Mouse (Mus musculus) adrenal gland, adult 2 months (tissue): ENCODE data around the gene Upk3bl. TPM values are rescaled to one million over a fixed set of nuclear protein-coding genes. Genes with fewer than 3 reads are reported as not detected.
"Not testable (repeated sequence)": the region's sequence is repeated elsewhere in the genome, so short reads cannot be mapped to it uniquely, and the experiment has no call there.

ENCODE experiments used
- DNase-seq: peaks from one replicate; pipeline ENCODE4 v3.0.0; 2021
- microRNA-seq, 2 experiments: library from miRNA; unstranded; fragments of <30 nt; microRNA quantifications; one replicate each; pipeline ENCODE4 v1.2.0; 2021
- polyA plus RNA-seq: library from polyadenylated mRNA; depleted of rRNA; stranded (reverse); fragments of >200 nt; gene quantifications from 2 replicates; pipeline ENCODE4 v1.2.3, GENCODE M21; 2012; rRNA removed
- total RNA-seq, 2 experiments: library from RNA; stranded (reverse); gene quantifications; 2 replicates each; pipeline ENCODE4 v1.2.3; 2021

Upk3bl gene
- total and polyA plus RNA-seq, 3 experiments, result 0.35 TPM; not detected in 2

DNA sequence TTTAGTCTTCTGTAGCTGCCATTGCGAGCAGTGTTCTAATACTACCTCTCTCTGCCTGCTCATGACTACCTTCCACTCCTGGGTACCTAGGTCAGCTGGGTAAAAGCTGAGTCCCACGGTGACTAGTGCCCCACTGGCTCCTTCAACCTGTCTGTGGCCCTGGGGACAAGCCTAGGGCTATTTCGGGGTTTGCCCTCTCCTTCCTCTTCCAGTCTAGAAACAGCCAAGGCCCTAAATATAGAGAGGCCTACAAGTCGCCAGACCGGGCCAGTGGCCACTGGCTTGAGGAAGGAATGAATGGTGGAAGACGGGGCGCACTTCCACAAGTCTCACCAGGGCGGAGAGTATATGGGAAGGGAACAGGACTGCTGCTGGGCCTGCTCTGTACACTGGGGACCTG, 32.0 kb downstream of the Upk3bl start:
- no peak for DNase-seq

DNA sequence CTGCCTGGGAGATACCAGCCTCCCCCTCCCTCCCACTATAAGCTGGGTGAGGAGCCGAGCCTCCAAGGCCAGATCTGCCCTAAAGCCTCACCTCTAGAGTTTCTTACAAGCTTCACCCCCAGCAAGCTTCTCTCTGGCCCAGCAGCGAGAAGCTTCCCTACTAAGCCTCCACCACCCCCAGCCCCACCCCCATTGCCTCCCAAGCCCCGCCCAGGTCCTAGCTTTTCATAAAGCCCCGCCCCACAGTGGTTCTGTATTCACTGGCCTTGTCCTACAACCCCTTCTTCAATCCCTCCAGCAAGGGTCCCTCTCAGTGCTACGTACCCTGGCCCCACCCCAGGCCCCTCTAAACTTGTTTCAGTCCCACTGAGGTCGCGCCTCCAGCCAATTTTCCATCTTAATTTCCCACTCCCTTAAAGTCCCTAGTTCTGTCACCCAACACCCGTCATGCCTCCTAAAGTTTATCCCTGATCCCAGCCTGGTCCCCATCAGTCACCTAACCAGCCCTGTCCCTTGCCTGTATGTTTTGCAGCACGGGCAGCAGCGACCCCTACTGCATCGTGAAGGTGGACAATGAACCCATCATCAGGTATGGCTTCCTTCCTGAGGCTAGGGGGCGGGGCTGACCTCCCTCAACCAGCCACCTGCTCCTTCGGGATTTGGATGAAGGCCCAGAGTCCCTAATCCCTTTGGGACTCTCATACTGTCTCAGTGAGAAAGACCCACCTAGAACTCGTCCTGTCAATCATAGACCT, 34.7 kb downstream of the Upk3bl start:
- DNase-seq, result no peak

DNA sequence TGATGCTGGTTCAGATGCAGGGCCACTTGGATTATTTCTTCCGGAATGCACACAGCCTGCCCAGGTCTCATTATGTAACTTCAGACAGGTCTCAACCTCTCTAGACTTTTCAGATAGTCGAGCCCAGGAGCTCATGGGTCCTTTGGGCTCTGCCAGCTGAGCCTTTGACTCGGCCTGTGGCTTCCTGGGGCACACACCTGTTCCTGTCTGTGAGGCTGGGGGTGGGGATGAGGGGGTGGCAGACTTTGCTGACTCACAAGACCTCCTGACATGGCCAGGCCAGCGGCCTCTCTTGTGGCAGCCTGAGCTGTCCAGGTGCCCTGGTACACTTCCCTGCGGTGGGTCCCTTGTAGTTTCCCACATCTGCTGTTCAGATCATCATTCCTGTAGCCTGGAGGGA, 37.6 kb downstream of the Upk3bl start:
- DNase-seq, result no peak

DNA sequence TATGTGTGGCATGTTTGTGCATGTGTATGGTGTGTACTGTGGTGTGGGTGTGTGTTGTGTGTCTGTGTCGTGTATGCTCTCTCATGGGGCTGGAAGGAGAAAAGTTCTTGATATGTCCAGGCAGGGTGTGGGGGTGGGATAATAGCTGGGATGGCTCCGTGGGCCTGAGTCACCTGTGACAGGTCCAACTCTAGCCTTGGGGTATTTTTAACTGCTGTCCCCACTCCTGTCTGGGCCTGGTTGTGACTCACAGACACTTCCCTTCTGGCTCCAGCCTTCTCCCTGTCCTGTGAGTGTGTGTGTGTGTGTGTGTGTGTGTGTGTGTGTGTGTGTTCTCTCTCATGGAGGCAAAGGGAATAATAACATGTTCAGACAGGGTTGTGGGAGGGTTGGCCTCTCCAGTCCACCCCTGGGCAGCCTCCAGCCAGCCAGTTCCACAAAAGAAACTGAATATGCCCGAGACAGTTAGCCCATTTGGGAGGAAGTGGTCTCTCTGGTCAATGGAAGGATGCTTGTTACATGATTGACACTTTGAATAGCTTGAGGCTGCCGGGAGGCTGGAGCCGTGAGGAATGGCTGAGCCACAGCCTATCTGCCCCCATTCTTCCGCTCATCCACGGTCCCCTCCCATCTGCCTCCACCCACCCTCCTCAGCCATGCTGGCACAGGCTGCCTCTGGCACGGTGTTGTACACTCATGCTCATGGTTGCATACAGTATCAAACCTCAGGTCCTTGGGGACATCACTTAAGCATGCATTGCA, 40.1 kb downstream of the Upk3bl start:
- DNase-seq, result no peak

DNA sequence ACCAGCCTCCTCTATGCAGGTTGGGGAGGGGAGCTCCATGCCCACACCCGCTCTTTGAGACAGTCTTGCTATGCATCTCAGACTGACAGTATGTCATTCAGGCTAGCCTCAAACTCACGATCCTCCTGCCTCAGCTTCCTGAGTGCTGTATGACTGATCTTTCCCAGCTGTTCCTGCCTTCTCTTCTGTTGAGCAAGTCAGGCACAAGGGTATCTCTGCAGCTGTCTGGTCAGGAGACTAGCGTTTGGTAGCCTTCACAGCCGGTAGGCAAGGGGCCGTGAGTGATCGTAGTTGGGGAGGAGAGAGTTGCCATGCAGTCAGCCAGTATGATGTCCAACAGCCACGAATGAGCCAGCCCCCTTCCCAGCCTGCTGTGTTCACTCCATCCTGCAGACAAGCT, 40.8 kb downstream of the Upk3bl start:
- no peak for DNase-seq

DNA sequence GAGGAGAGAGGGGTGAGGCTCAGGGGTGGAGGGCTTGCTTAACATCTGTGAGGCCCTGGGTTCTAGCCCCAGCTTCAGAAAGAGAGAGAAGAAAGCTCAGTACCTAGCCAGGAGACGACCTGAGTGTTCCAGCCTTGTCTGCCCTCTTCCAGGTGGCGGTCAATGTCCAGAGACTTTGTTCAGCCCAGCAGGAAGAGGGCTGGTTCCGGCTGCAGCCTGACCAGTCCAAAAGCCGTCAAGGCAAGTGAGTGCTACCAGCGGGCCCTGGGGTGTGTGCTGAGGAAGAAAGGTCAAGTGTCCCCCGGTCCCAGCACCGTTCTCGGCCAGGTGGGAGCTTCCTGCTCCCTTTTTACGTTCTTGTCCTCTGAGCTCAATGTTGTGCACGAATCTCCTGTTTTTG, 44.2 kb downstream of the Upk3bl start:
- DNase-seq, result no peak

DNA sequence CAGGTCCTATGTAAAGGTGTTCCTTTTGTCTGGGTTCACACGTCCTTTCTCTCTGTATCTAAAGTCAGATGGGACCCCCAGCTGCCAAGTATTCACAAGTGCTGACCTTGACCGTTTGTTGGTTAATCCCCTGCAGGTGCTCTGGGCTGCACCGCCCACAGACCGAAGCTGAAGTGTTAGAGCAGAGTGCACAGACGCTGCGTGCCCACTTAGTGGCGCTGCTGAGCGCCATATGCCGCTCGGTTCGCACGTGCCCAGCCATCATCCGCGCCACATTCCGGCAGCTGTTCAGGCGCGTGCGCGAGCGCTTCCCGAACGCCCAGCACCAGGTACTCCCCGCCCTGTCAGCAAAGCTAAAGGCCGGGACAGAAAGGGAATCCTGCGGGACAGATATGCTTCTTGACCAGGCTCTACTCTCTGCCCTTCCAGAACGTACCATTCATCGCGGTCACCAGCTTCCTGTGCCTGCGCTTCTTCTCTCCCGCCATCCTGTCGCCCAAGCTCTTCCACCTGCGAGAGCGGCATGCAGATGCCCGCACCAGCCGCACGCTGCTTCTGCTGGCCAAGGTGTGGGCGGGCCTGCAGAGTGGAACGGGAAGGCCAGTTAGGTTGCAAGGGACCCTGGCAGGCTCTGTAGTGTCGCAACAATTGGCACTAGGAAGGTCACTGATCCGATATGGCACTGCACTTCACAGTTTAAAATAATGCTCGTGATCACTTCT, 48.0 kb downstream of the Upk3bl start:
- DNase-seq, result peak; percentile 72

DNA sequence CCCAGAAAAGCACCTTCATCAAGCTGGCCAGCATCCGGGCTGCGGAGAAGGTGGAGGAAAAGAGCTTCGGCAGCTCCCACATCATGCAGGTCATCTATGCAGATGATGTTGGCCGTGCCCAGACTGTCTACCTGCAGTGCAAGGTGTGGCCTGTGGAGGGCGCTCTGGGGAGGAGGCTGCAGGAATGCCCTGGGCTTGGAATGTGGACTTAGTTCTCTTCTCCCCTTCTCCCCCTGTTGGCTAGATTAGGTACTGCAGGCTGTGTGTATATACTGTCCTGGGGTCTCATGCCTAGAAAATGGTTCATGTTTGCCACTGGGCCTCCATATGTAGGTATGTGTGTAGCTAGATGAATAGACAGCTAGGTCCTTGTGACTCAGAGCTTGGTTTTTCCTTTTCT, 50.2 kb downstream of the Upk3bl start:
- no peak for DNase-seq

DNA sequence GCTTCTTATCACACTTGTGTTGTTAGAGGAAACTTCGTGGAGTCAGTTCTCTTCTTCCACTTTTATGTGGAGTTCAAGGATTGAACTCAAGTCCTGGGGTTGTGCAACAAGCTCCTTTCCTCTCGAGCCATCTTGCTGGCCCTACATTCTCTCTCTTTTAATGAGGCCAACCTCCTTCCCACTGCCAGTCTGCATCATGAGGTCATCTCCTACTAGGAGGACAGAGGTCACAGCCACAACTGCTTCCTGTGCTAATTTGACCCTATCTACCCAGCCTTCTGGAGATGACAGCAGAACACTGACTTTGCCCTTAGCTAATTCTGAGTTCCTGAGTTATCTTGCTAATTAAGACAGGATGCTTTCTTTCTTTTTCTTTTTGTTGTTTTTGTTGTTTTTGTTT, 54.2 kb downstream of the Upk3bl start:
- DNase-seq, result no peak

DNA sequence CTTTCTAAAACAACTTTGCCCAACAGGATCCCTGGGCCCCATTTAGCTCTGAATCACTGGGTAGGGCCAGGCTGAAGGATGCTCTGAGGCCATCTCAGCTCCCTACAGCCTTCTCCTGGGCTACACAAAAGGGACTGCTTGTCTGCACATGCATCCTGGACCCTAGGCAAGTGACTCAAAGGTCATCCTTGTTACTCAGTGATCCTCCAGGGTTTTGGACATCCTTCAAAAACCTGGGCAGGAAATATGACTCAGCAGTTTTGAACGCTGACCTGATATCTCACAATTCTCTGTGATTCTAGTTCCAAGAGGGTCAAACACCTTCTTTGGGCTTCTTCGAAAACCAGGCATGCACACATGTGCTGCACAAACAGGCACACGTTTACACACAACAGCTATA, 54.8 kb downstream of the Upk3bl start:
- peak; percentile 49 for DNase-seq

DNA sequence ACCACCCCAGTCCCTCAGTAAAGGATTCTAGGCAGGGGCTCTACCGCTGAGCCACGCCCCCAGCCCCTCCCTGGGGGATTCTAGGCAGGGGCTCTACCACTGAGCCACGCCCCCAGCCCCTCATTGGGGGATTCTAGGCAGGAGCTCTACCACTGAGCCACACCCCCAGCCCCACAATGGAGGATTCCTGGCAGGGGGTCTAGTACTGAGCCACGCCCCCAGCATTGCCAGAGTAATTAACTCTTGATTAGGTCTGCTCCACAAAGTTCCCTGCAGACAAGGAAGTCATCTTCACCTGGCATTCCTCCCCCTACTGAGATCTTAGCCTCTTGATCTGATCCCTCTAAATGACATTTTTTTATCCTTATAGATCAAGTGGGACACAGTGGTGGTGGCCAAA, 59.3 kb downstream of the Upk3bl start:
- DNase-seq, result not testable (repeated sequence)

Small RNAs within 50 kb of the gene (microRNA-seq; reads per million reads assigned to microRNA genes)
- gene Mir7035, result 3.7 reads per million in 2 experiments

Other genes with a start within 250 kb of the Upk3bl start
- gene Srrm3, start 247.6 kb upstream of the Upk3bl start, total RNA-seq, result 1 to 10 TPM; 2.8 to 3.9 TPM
- gene Srrm3, start 247.6 kb upstream of the Upk3bl start, polyA plus RNA-seq, result 3.0 and 3.6 TPM in 2 replicates
- 100 to 1,000 TPM; 236 to 614 TPM for gene Hspb1, start 166.6 kb upstream of the Upk3bl start, total RNA-seq
- 309 and 678 TPM in 2 replicates for gene Hspb1, start 166.6 kb upstream of the Upk3bl start, polyA plus RNA-seq
- 100 to 1,000 TPM; 563 to 611 TPM for gene Ywhag, start 119.9 kb upstream of the Upk3bl start, total RNA-seq
- gene Ywhag, start 119.9 kb upstream of the Upk3bl start, polyA plus RNA-seq, result 227 and 268 TPM in 2 replicates
- gene Ssc4d, start 80.0 kb upstream of the Upk3bl start, total RNA-seq, result 1 to 10 TPM; 2.8 to 3.1 TPM
- gene Ssc4d, start 80.0 kb upstream of the Upk3bl start, polyA plus RNA-seq, result 4.3 and 11.1 TPM in 2 replicates
- gene Zp3, start 74.4 kb upstream of the Upk3bl start, total RNA-seq, result not detected
- gene Zp3, start 74.4 kb upstream of the Upk3bl start, polyA plus RNA-seq, result not detected in 2 replicates
- gene Dtx2, start 59.7 kb upstream of the Upk3bl start, total RNA-seq, result 10 to 100 TPM; 13.6 to 19.0 TPM
- 30.1 and 34.3 TPM in 2 replicates for gene Dtx2, start 59.7 kb upstream of the Upk3bl start, polyA plus RNA-seq
- 10 to 100 TPM in 1 of 2 experiments, 1 to 10 TPM in 1; 8.8 to 10.8 TPM for gene Upk3b, start 16.0 kb upstream of the Upk3bl start, total RNA-seq
- gene Upk3b, start 16.0 kb upstream of the Upk3bl start, polyA plus RNA-seq, result 8.5 and 8.9 TPM in 2 replicates
- 10 to 100 TPM; 10.5 to 14.7 TPM for gene Rasa4, start 29.4 kb downstream of the Upk3bl start, total RNA-seq
- gene Rasa4, start 29.4 kb downstream of the Upk3bl start, polyA plus RNA-seq, result 29.5 and 34.4 TPM in 2 replicates
- 10 to 100 TPM; 88.6 to 94.3 TPM for gene Polr2j, start 62.1 kb downstream of the Upk3bl start, total RNA-seq
- gene Polr2j, start 62.1 kb downstream of the Upk3bl start, polyA plus RNA-seq, result 22.3 and 34.0 TPM in 2 replicates
- 10 to 100 TPM in 1 of 2 experiments, 1 to 10 TPM in 1; 8.0 to 11.9 TPM for gene Lrwd1, start 81.6 kb downstream of the Upk3bl start, total RNA-seq
- gene Lrwd1, start 81.6 kb downstream of the Upk3bl start, polyA plus RNA-seq, result 24.8 and 26.6 TPM in 2 replicates
- 1 to 10 TPM; 7.8 to 8.9 TPM for gene Alkbh4, start 81.7 kb downstream of the Upk3bl start, total RNA-seq
- 16.3 and 20.6 TPM in 2 replicates for gene Alkbh4, start 81.7 kb downstream of the Upk3bl start, polyA plus RNA-seq
- gene Orai2, start 116.2 kb downstream of the Upk3bl start, total RNA-seq, result 1 to 10 TPM; 2.5 to 4.0 TPM
- gene Orai2, start 116.2 kb downstream of the Upk3bl start, polyA plus RNA-seq, result 9.5 and 9.7 TPM in 2 replicates
- gene Prkrip1, start 144.5 kb downstream of the Upk3bl start, total RNA-seq, result 10 to 100 TPM; 33.7 to 34.5 TPM
- gene Prkrip1, start 144.5 kb downstream of the Upk3bl start, polyA plus RNA-seq, result 2.5 and 4.3 TPM in 2 replicates
- gene Sh2b2, start 192.1 kb downstream of the Upk3bl start, total RNA-seq, result 10 to 100 TPM; 27.0 to 30.0 TPM
- gene Sh2b2, start 192.1 kb downstream of the Upk3bl start, polyA plus RNA-seq, result 57.6 and 89.9 TPM in 2 replicates